Mouse (Mus musculus) urinary bladder, postnatal 0 days (tissue): ENCODE measurements around the gene St6gal1. TPM values are rescaled to one million over a fixed set of nuclear protein-coding genes. Genes with fewer than 3 reads are reported as not detected.

Experiments
- polyA plus RNA-seq: library from polyadenylated mRNA; unstranded; fragments of >200 nt; fragmentation: Nextera tagmentation; extraction: Ambion mirVana; gene quantifications from 2 replicates; pipeline ENCODE4 v1.2.1, GENCODE M21; 2015

The St6gal1 gene
- polyA plus RNA-seq, result 4.8 TPM in 2 replicates

GRCm38 (mm10) chr16:23224671-23225068 is at the start of gene St6gal1:
St6gal1 (plus strand) TSS chr16:23224740.

Other genes starting within 250 kb of the St6gal1 start
- gene Kng2, start 195.3 kb upstream of the St6gal1 start, polyA plus RNA-seq, result 0.11 and 0.42 TPM in 2 replicates
- 1.2 and 5.4 TPM in 2 replicates for gene Kng1, start 166.9 kb upstream of the St6gal1 start, polyA plus RNA-seq
- gene Eif4a2, start 117.3 kb upstream of the St6gal1 start, polyA plus RNA-seq, result 121 and 149 TPM in 2 replicates
- 31.9 and 41.1 TPM in 2 replicates for gene Rfc4, start 97.0 kb upstream of the St6gal1 start, polyA plus RNA-seq
- gene Adipoq, start 78.2 kb upstream of the St6gal1 start, polyA plus RNA-seq, result not detected in 2 replicates
- gene Rtp1, start 204.4 kb downstream of the St6gal1 start, polyA plus RNA-seq, result not detected in 2 replicates